Mouse (Mus musculus) retina, embryonic 14.5 days (tissue): ENCODE measurements around the gene Xrcc1.
A peak's percentile ranks its signal among the peaks of the same experiment; 100 is the strongest.
"Not testable (repeated sequence)": the region's sequence is repeated elsewhere in the genome, so short reads cannot be mapped to it uniquely, and the experiment has no call there.

ENCODE experiments used
- DNase-seq: peaks from one replicate; pipeline ENCODE4 v3.0.0-alpha.2; 2015; ENCODE audit warnings: low spot score

The Xrcc1 gene

GRCm38 (mm10) chr7:24546068-24546614 is at the start of gene Xrcc1, which contains the start of gene Pinlyp:
Gene Xrcc1, plus strand, starts transcription at chr7:24546289.
Gene Pinlyp, minus strand, starts transcription at chr7:24546118.
- DNase-seq, result no peak

- peak; percentile 42 for DNase-seq
Observed at GRCm38 (mm10) chr7:24499856-24500577, 46.1 kb upstream of the Xrcc1 start.

- peak; percentile 45 for DNase-seq
Observed at GRCm38 (mm10) chr7:24500929-24501328, 45.2 kb upstream of the Xrcc1 start.

- DNase-seq, result no peak
Observed at GRCm38 (mm10) chr7:24501492-24501891, 44.6 kb upstream of the Xrcc1 start.

GRCm38 (mm10) chr7:24504004-24504403 is 42.1 kb upstream of the Xrcc1 start:
- DNase-seq, result no peak

GRCm38 (mm10) chr7:24504868-24505267 is 41.2 kb upstream of the Xrcc1 start:
- no peak for DNase-seq

- no peak for DNase-seq
Observed at GRCm38 (mm10) chr7:24505447-24506064, 40.5 kb upstream of the Xrcc1 start.

- DNase-seq, result no peak
Observed at GRCm38 (mm10) chr7:24506065-24506459, 40.0 kb upstream of the Xrcc1 start.

GRCm38 (mm10) chr7:24506476-24506837 is 39.6 kb upstream of the Xrcc1 start:
- no peak for DNase-seq

- DNase-seq, result peak; percentile 87
Observed at GRCm38 (mm10) chr7:24506838-24507725, 39.0 kb upstream of the Xrcc1 start, which contains the start of gene Zfp428. Gene Zfp428, plus strand, starts transcription at chr7:24507006.

GRCm38 (mm10) chr7:24507726-24508114 is 38.4 kb upstream of the Xrcc1 start:
- DNase-seq, result no peak

- DNase-seq, result no peak
Observed at GRCm38 (mm10) chr7:24512355-24512754, 33.7 kb upstream of the Xrcc1 start, which contains the start of gene AC161166.1. Gene AC161166.1, minus strand, starts transcription at chr7:24512455.

GRCm38 (mm10) chr7:24516319-24516718 is 29.8 kb upstream of the Xrcc1 start:
- peak; percentile 44 for DNase-seq

GRCm38 (mm10) chr7:24517077-24517476 is 29.0 kb upstream of the Xrcc1 start:
- no peak for DNase-seq

- DNase-seq, result no peak
Observed at GRCm38 (mm10) chr7:24517654-24518053, 28.4 kb upstream of the Xrcc1 start.

GRCm38 (mm10) chr7:24519130-24519529 is 27.0 kb upstream of the Xrcc1 start:
- no peak for DNase-seq

- not testable (repeated sequence) for DNase-seq
Observed at GRCm38 (mm10) chr7:24520054-24520453, 26.0 kb upstream of the Xrcc1 start.

GRCm38 (mm10) chr7:24522805-24523204 is 23.3 kb upstream of the Xrcc1 start:
- DNase-seq, result no peak

- DNase-seq, result no peak
Observed at GRCm38 (mm10) chr7:24523723-24524122, 22.4 kb upstream of the Xrcc1 start.

GRCm38 (mm10) chr7:24524978-24525377 is 21.1 kb upstream of the Xrcc1 start:
- DNase-seq, result no peak

- DNase-seq, result no peak
Observed at GRCm38 (mm10) chr7:24525686-24526420, 20.2 kb upstream of the Xrcc1 start.
